Mouse (Mus musculus) cerebellum, adult 9-11 months (tissue): ENCODE data around the gene Cct5.
"Not testable (repeated sequence)": the region's sequence is repeated elsewhere in the genome, so short reads cannot be mapped to it uniquely, and the experiment has no call there.

Experiments
- DNase-seq: peaks from one replicate; pipeline ENCODE4 v3.0.0; 2022

The Cct5 gene

DNA sequence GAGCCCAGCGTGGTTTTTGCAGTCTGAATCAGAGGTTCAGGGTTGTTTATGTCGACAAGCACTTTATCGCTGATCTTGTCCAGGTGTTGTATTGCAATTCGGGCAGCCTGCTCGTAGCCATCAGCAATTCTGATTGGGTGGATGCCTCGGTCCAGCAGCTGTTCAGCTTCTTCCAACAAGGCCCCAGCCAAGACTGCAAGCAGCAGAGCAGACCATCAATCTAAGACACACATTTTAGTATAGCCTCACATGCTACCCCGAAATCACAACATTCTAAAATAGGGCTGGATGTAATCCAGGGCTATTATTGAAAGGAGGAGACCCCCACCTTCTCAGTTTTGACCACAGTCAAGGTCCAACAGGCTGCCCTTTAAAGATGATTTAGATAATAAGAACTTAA is 6.0 kb downstream of the Cct5 start:
- DNase-seq: no peak

DNA sequence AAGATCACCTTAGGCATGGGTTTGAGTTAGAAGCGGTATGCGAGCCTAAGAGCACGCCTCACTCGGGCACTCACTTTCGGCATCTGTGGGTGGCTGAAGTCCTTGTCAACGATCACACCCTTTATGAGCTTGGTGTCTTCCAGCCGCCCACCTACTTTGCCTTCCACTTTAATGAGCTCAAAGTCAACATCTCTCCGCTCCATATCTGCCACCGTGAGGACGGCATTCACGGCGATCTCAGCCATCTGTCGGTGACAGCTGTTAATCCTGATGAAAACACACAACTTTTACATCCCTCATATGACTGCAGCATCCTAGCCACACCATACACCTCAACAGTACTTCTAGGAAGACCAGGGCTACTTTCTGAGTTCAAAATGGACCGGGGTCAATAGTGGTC is 7.3 kb downstream of the Cct5 start:
- DNase-seq: no peak

DNA sequence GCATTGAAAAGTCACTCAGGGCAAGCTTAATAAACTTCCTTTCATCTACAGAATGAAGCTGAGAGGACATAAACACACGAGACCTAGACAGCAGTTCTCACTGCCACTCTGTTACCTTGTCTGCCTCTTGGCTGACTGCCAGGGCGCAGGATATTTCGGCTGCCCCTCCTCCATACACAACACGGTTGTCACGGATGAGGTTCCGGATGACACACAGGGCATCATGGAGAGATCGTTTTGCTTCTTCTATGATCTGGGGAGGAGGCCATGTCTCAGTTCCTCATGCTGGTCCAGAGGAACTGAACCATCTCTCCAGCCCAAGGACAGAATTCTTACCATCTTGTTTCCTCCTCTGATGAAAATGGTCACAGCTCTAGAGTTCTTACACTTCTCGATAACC is 9.1 kb downstream of the Cct5 start:
- DNase-seq: no peak

DNA sequence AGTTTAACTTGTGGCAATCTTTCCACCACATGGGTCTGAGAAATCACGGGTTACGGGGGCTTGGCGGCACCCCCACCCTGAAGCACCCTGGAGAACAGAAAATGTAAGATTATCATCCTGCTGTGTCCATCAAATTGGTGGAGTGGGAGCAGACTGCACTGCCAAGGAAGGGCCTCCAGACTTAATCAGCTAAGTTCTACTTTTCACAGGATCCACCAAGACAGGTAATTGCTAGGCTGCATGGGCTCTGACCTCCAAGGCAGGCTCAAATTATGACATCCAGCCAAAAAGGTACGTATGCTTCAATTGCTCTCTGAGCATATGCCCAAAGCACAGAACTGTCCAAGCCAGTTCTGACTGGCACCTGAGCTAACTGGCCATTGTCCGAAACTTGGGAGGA is 11.4 kb downstream of the Cct5 start:
- DNase-seq: no peak

DNA sequence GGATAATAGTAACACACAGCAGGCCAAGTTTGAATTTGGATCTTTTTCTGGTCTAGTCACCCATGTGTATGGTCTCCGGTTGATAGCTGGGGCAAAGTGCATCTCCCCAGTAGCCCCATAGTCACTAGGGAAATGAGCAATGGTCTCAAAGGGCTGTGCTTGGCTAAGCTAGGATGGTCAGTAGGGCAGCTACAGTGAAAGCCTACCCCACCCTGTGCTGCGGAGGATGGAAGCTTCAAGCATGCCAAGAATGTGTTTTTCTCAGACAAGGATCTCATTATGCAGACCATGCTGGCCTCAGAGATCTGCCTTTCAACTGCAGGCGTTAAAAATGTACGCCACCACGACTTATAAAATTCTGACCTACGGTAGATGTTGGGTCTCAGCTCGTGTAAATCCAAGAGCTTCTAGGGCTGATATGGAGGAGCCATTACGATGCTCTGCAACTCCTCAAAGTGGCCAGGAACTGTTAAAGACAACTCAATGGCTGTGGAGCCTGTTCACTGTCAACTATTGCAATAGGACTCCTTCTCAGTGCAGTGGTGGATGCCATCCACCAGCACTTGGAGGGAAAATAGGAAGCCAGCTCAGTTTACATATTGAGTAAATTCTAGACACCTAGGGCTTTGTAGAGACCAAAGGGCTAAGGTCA is 12.5 kb downstream of the Cct5 start:
- DNase-seq: no peak

DNA sequence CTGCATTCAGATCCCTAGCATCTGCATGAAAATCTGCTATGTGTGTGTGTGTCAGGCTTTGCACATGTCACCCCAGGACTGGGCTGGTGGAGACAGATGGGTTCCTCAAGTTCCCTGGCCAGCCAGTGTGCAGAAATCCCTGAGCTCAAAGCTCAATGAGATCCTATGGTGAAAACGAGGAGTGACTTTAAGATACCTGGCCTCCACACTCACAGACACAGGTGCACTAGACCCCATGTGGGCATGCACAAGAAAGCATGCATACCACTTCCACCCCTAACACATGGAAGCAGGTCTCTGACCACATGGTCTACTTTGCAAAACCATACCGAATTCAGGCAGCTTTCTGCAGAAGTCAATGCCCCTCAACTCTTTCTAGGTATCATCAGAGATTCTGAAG is 13.8 kb downstream of the Cct5 start:
- no peak for DNase-seq

DNA sequence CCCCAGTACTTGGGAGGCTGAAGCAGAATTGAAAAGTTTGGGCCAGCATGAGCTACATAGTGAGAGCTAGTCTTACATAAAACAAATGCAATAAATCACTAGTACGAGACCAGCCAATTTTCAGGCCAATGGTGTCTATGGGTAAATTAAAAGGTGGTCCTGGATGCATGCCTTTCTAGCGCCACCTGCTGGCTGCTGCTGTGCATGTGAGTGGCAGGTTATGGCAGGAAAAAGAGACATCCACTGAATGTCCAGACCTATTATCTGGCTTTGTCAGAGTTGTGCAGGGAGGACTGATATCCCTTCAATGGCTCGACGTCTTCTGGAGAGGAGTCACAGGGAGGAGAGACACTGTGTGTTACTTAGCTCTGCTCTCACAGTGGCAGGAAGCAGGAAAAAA is 15.1 kb downstream of the Cct5 start:
- peak; percentile 69 for DNase-seq

DNA sequence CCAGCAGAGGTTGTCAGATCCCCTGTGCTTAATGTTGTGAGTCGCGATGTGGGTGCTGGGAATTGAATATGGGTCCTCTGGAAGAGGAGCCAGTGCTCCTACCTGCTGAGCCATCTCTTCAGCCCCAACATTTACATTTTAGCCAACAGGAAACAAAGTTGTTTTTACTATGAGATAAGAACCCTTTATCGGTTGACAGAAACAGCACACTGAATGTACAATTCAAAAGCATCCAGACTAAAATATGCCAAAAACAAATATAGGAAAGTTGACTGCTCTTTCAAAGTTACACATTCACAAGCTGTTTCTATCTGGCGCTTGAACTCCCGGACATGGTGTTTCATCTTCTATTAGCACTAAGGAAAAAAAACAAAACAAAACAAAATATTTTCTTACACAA is 15.5 kb downstream of the Cct5 start:
- no peak for DNase-seq

DNA sequence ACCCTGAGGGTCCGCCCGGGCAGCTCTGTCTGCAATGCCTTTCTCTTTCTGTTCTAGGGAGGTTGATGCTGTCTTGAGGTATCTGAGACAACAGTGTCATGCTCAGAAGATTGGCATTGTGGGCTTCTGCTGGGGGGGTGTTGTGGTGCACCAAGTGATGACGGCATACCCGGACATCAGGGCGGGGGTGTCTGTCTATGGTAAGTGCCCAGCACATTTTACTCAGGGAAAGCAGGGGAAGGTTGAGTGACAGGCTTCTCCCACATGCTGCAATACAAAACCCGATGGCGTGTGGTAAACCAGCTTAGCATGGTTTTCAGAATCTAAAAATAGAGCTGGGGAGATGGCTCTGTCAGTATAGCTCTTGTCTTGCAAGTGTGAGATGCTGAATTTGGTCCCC is 16.4 kb downstream of the Cct5 start:
- DNase-seq: no peak

DNA sequence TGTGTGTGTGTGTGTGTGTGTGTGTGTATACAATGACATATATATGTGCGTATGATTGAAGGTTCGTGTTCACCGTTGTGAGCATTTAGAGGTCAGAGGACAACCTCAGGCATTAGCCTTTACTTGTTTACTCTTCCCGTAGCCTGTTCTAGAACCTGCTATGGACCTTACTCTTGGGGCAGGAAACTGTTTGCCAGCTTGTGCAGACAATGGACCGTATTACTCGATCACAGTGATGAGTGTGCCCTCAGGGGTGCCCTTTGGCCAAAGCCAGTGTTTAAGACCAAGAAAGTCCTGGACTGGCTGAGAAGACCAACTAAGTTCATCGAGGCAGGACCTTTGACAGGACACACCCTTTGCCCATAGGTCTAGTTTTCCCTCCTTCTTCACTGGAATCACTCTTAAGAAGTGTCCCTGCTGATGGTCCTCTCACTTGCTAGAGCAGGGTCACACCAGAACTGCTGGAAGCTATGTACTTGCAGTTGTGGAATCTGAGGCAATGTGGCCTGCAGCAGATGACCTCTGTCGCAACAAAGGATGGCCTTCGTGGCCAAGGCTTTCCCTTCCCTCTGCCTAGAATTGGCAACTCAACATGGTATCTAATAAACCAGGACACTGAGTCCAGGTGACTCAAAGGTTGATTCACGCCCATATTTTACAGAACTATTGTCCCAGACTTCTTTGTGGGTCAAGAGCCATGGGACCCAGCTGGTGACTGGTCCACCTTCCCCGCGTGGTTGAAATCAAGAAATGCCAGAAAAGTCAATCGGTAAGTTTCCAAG is 18.1 kb downstream of the Cct5 start:
- no peak for DNase-seq

DNA sequence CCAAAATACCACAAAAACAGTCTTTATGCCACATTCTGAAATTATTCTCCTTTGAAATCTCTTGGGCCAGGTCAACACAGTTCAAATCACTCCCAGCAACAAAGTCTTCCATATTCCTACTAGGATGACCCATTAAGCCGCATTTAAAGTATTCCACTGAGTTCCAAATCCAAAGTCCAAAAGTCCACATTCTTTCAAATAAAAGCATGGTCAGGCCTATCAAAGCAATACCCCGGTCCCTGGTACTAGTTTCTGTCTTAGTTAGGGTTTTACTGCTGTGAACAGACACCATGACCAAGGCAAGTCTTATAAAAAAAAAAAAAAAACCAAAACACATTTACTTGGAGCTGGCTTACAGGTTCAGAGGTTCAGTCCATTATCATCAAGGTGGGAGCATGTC is 20.5 kb downstream of the Cct5 start:
- not testable (repeated sequence) for DNase-seq

DNA sequence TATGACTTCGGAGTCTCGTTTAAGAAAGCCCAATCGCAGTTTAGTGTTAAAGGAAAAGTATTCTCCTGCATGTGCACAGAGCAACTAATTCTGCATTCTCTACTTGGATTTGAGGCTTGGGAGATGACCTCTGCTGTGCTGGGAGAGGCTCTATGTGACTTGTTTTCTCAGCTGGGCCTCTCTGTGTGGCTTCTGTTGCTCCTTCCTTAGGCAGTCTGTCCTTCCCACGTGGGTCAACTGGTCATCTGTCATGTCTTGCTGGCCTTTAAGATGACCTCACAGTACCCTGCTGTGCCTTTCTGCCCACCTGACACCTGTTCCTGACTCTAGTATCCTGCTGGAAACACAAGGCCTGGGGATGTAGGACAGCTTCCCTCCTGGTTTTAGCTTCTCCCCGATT is 25.5 kb downstream of the Cct5 start:
- DNase-seq: no peak

DNA sequence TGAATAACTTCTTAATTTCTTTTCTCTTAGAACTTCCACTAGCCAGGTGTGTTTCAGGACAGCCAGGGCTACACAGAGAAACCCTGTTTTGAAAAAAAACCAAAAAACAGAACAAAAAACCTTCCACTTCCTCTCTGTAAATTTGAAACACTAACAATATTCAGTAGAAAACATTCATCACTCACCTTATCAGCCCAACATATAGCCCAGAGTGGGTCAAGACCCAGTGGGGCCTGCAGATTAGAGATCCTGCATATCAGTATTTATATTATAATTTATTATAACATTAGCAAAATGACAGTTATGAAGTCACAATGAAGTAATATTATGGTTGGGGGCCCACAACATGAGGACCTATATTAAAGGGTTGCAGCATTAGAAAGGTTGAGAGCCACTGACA is 27.9 kb downstream of the Cct5 start:
- DNase-seq: no peak

DNA sequence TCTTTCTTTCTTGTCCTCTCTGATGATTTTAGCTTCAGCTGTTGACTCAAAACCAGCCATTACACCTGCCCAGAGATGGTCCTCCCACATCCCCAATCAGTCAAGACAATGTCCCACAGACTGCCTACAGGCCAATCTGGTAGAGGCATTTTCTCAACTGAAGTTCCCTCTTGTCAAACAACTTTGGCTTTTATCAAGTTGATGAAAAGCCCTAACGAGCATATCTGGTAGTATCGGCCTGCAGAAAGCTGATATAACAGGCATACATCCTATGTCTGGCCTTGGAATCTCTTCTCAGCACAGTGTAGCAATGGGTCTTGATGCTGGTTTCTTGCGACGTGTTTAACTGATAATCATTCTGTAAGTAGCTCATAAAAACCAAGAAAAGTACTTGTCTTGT is 28.3 kb downstream of the Cct5 start:
- DNase-seq: no peak

DNA sequence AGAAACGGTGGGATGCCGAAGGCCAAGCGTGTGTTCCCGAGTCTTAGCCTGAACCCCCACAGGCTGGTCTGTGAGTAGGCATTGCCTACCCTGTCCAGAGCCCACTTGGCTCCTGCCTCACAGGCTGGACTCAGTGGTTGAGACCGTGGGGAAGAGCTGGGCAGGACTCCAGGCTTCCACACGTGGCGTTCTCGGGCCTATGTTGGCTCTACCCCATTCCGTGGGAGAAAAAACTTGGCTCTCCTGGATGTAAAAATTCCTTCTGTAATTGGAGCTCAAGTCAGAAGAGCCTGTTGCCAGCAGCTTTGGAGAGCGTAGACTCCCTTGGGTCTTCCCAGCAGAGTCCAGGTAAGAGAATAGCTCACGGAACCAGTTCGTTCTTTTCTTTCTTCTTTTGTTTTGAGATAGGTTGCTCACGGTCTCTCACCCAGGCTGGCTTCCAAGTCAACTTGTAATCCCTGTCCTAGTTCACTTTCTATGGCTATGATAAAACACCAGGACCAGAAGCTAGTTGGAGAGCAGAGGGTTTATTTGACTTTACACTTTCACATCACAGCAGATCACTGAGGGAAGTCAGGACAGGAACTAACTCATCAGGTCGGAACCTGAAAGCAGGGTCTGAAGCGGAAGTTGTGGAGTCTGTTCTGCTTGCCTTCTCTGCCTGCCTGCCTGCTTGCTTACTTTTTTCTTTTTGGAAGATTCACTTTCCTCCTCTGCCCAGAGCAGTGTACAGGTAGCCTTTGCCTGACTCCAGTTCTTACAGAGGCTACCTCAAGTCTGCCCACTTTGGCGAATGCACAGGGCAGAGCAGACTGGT is 29.5 kb downstream of the Cct5 start:
- DNase-seq: no peak

DNA sequence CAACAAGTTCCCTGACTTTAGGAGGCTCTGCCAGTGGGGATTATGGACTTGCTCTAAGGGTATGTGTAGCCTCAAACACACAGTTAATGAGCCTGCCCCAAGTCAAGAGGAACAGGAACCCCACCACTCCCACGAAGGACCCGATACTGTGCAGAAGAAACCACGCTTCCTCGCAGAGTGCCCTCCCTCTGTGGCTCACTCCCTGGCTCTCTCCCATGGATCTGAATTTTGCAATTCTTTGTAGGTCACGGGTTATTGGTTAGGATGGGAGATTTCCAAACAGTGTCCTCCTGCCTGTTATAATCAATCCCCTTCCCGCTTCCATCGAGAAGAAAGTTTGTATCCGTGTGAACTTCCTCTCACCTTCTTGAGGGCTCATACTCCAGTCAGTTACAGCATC is 30.6 kb downstream of the Cct5 start:
- DNase-seq: no peak

DNA sequence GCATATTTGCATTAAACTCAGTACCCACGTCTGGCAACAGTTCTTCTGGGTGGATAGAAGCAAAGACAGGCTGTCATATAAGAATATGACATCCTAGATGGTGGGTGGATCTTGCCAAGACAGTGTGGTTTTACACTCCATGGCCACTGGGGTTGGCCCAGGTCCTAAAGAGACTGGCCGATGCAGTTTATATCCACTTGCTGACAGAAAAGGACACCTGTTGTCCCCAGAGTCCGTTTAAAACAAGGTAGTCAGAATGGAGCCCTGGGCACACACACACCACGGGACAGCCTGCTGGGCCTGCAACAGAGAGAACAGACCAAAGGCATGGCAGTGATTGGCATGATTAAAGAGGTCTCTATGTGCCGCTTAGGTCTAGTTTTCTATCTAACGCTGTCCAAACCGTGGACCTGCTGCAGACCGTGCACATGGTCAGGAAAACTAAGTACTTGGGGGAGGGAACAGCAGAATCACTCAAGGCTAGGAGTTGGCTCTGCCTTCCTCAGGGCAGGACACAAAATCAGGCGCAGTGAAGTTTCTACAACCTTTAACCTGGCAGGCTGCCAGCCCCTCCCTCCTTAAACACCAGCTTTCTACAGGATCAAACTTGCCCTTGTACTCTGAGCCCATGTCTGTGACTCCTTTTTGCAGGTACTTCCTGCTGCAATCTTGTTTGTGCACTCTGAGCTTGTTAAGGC is 32.1 kb downstream of the Cct5 start:
- no peak for DNase-seq

DNA sequence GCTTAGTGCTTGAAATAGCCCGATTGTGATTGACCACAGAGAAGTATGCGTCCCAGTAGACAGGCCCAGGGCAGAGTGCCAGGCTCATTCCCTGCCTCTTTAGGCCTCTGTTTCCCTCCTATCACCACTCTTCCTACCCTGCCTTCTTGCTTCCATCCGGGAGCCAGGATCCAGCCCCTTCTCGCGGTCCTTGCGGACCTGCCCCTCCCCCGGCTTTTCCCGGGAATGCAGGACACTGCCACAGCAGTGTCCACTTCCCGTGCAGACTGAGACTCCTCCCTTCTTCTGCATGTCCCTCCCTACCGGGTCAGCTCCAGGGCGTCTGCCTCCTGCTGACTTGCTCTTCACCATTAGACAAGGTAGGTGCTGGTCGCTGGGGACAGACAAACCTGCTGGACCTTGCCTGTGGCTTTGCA is 33.0 kb downstream of the Cct5 start:
- DNase-seq: no peak

DNA sequence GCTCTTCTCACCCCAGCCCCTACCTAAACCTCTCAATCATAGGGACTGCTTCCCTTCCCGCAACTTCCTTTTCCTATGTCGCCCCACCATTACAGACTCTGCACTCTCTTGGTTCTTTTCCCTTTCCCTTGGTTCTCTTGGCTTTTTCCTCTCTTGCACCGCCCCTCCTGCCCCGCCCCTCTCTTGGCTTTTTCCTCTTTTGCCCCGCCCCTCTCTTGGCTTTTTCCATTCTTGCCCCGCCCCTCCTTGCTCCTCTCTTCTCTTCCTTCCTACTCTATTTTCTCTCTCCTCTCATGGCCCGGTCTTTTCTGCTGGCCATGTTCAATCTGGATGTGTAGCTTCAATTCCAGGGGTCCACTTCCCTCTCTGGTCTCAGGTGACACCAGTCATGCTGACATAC is 34.2 kb downstream of the Cct5 start:
- no peak for DNase-seq

DNA sequence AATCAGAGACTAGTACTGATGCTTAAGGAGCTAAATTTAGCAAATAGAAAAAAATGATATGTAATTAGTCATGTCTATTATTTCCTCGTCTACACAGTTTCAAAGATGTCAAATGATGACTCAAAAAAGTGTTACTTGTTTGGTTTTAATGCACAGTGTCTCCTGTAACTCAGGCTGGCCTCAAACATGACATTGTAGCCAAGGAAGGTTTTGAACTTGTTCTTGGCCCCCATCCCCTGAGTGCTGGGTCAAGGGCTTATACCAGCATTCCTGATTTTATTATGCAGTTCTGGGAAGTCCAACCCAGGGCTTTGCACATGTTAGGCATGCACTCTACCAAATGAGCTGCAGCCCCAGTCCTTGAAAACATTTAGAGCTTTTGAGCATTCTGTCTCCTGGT is 35.8 kb downstream of the Cct5 start:
- DNase-seq: no peak

DNA sequence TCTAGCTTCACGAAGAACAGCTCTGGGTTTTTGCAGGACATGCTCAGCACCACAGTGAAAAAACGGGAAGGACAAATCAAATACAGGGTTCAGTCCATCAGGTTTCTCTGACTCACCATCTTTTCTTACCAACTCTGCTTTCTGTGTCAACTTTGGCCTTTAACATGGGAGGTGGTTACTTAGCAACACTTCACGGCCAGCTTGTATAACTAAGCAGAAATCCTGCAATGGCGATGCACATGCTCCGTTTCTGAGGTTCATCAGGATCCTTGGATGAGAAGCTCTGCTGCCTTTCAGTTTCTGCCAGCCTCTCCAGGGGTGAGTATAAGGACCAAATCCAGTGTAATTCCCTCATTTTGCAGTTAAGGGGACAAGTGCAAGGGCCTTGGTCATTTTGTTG is 36.4 kb downstream of the Cct5 start, which contains the start of gene Cmbl:
Gene Cmbl, plus strand, starts transcription at position 206 of the 400 bp plus-strand sequence.
- no peak for DNase-seq

DNA sequence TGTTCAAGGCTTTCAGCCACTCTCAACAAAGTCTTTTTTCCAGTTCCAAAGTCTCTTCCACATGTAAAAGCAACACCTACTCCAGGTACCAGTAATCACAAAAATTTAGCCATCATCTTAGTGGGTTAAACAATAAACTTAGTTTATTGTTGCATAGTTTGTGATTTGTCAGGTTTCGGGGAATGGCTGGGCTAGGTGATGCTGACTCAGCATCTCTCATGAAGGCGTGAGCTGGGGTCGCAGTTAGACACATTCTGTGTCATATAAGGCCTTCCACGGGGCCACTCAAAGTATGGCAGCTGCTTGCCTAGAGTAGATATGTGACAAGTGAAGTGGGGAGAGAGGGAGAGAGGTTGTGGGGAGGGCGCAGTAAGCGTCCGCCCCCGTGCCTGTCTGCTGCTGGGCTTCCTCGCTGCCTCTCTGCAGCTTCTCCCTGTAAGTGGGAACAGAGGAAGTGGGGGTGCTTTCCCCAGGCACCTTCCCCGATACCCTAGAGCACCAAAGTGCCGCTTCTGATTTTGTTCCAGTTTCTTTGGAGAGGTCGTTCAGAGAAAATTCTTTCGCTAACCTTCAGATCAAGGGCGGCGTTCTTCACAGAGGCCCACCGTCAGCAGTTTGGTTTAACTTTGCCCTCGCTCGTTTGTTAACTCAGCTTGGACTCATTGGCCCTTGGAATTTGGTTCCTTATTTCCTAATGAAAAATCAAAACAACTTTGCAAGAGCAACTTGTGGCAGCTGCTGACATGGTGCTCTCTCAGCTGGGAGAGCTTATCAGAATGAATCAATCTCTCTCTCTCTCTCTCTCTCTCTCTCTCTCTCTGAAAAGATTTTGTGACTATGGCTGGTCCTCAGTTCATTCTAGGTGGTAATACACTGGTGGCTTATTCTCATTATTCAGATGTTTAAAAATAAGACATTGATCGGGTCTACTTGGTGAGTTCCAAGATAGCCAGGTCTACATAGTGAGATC is 37.7 kb downstream of the Cct5 start:
- no peak for DNase-seq
